Mouse (Mus musculus) heart, embryonic 16.5 days (tissue): Measurements from ENCODE around the gene Klf17. TPM values are rescaled to one million over a fixed set of nuclear protein-coding genes. Genes with fewer than 3 reads are reported as not detected.
"Not testable (repeated sequence)": the region's sequence is repeated elsewhere in the genome, so short reads cannot be mapped to it uniquely, and the experiment has no call there.

Experiments
- ATAC-seq: fragments of 200-750 bp; cut with Nextera tagmentation; replicated peaks from 2 replicates; pipeline ENCODE4 v1.8.0; 2017; ENCODE audit warnings: moderate number of reproducible peaks; ENCODE audit not compliant: insufficient read depth, low FRiP score; ENCODE audit errors: extremely low read depth
- H3K27ac ChIP-seq: fragments of 300-500 bp; sonication (generic); 2 replicates; pipeline ENCODE4 v1.5.1; 2014; ENCODE audit warnings: mild to moderate bottlenecking, low read length, control low read depth, moderate library complexity
- H3K27me3 ChIP-seq: fragments of 300-500 bp; sonication (generic); 2 replicates; pipeline ENCODE4 v1.6.1; 2014; ENCODE audit warnings: low read length, mixed read lengths; ENCODE audit not compliant: control insufficient read depth, insufficient read depth
- H3K36me3 ChIP-seq: fragments of 300-500 bp; sonication (generic); 2 replicates; pipeline ENCODE4 v1.6.1; 2014; ENCODE audit not compliant: control insufficient read depth, insufficient read depth
- H3K4me1 ChIP-seq: fragments of 300-500 bp; sonication (generic); 2 replicates; pipeline ENCODE4 v1.6.1; 2014; ENCODE audit warnings: low read length, mixed read lengths; ENCODE audit not compliant: control insufficient read depth, insufficient read depth
- H3K4me2 ChIP-seq: fragments of 300-500 bp; sonication (generic); 2 replicates; pipeline ENCODE4 v1.6.1; 2014; ENCODE audit warnings: low read depth, mild to moderate bottlenecking, control low read depth, low read length
- H3K4me3 ChIP-seq: fragments of 300-500 bp; sonication (generic); 2 replicates; pipeline ENCODE4 v1.5.1; 2014; ENCODE audit warnings: mild to moderate bottlenecking, control low read depth, low read length
- H3K9ac ChIP-seq: fragments of 300-500 bp; sonication (generic); 2 replicates; pipeline ENCODE4 v1.6.1; 2014; ENCODE audit warnings: low read length, control low read depth
- H3K9me3 ChIP-seq: fragments of 300-500 bp; sonication (generic); replicated peaks from 2 replicates; pipeline ENCODE4 v1.6.1; 2016; ENCODE audit warnings: low read length; ENCODE audit not compliant: control insufficient read depth
- WGBS: fragments of 180-500 bp; shearing (Covaris S2); extraction: QIAGEN DNeasy Blood & Tissue Kit; methylation state at CpG from one replicate; pipeline ENCODE4 v1.1.7; 2014; 5-methylcytosine and 5-hydroxymethylcytosine counted together
- polyA plus RNA-seq: library from polyadenylated mRNA; unstranded; fragments of >200 nt; fragmentation: Nextera tagmentation; extraction: Ambion mirVana; gene quantifications from 2 replicates; pipeline ENCODE4 v1.2.1, GENCODE M21; 2015

The Klf17 gene
- polyA plus RNA-seq, 1 experiment from 2014 or later = not detected

DNA sequence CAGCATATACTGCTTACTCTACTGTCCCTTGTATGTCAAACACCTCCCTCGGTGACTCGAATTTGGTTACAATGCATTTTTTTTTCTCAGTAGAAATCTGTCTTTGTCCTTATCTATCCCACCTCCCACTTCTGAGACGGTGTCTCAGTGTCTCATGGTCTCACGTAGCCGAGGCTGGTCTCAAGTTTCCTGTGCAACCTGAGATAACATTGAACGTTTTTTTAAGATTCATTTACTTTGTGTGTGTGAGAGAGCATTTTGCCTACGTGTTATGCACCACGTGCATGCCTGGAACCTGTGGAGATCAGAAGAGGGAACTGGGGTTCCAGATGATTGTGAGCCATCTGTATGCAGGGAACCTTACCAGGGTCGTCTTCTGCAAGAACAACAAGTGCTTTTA is 7.5 kb upstream of the Klf17 start:
- WGBS = 43% methylated on average over 9 of the region's 9 CpGs
- ATAC-seq = no peak
- Histone ChIP-seq H3K4me2 (no peak overlapping the region), H3K4me3 (no peak overlapping the region), H3K4me1 (no peaks in the 10 kb centered on the region), H3K9ac (no peak overlapping the region), H3K9me3 (no peaks in the 10 kb centered on the region), H3K27ac (no peak overlapping the region), H3K36me3 (no peaks in the 10 kb centered on the region), H3K27me3 (no peaks in the 10 kb centered on the region)

DNA sequence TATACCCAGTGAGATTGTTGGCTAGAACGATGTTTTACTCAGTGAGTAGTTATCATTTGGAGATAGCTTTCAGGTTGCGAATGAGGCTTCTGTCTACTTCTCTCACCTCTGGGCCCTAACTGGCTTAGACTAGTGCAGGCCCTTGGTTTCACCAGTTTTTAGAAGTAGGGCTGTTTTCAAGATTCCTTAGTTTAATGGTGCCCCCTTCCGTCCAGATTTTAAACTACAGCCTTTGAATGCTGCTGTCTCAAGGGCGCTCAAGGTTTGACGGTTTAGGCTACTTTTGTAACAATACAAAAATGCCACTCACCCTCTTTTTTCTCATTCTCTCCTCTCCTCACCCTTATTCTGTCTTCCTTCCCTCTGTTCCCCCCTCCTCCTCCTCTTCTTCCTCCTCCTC is 5.5 kb upstream of the Klf17 start:
- Histone ChIP-seq H3K9me3 (no peaks in the 10 kb centered on the region), H3K4me3 (no peak overlapping the region), H3K27ac (no peak overlapping the region), H3K4me1 (no peaks in the 10 kb centered on the region), H3K27me3 (no peaks in the 10 kb centered on the region), H3K4me2 (no peak overlapping the region), H3K36me3 (no peaks in the 10 kb centered on the region), H3K9ac (no peak overlapping the region)
- no peak for ATAC-seq
- 11% methylated on average over 5 of the region's 5 CpGs for WGBS

DNA sequence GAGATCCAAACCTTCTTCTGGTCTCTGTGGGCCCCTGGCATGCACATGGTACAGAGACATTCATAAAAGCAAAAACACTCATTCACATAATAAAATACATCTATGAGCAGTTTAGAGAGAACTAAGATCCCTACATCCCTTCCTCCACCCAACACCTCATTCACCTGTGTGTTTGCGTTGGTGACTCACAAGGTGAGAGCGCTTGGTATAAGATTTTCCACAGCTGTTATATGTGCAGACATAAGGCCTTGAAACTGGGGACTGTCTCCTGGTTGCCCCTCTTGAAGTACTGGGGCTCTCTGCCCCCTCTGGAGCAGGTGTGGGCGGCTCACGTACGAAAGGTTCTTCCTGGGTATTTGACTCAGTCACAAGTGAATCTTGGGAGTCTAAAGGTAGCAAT is 5.3 kb downstream of the Klf17 start:
- ATAC-seq = no peak
- Histone ChIP-seq H3K9me3 (no peaks in the 10 kb centered on the region), H3K4me1 (no peaks in the 10 kb centered on the region), H3K27ac (no peak overlapping the region), H3K9ac (no peak overlapping the region), H3K36me3 (no peaks in the 10 kb centered on the region), H3K27me3 (no peaks in the 10 kb centered on the region), H3K4me3 (no peak overlapping the region), H3K4me2 (no peak overlapping the region)
- 92% methylated on average over 5 of the region's 5 CpGs for WGBS

DNA sequence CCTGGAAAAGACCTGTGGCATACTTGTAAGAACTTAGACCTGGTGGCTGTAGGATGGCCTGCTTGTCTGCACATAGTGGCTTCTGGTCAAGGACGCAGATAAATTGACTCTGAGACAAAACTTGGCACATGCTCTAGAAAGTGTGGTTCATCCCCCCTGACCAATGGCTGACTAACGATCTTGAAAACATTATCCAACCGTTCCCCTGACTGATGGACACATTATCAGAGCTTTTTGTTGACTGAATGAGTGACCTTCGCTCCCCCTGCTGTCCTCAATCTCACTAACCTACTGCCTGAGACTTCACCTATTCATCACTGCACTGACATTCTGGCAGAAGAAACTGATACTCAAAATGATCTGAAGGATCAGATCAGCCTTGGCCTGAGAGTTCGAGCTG is 13.0 kb downstream of the Klf17 start:
- not testable (repeated sequence) for H3K9ac ChIP-seq, H3K27ac ChIP-seq, ATAC-seq, H3K4me2 ChIP-seq, H3K27me3 ChIP-seq, H3K36me3 ChIP-seq, H3K4me3 ChIP-seq, H3K4me1 ChIP-seq, H3K9me3 ChIP-seq
- WGBS = 50% methylated on average over 5 of the region's 5 CpGs

DNA sequence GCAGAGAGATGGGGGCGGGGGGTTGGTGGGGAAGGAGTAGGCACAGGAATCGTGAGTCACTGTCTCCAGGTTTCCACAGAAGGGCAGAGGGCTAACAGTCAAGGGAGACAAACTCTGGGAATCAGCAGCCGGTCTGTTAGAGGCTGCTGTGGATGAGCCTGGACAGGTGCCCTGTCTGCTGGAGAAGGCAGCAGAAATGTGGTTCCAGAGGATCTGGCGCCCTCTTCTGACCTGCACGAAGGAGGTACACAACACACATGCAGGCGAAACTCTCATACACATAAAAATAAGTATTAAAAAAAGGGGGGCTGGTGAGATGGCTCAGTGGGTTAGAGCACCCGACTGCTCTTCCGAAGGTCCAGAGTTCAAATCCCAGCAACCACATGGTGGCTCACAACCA is 27.9 kb downstream of the Klf17 start:
- Histone ChIP-seq H3K36me3 (no peaks in the 10 kb centered on the region), H3K9me3 (no peaks in the 10 kb centered on the region), H3K4me3 (no peak overlapping the region), H3K9ac (no peak overlapping the region), H3K4me1 (no peaks in the 10 kb centered on the region), H3K27ac (no peak overlapping the region), H3K4me2 (no peak overlapping the region), H3K27me3 (no peaks in the 10 kb centered on the region)
- WGBS = 32% methylated on average over 8 of the region's 8 CpGs
- no peak for ATAC-seq

DNA sequence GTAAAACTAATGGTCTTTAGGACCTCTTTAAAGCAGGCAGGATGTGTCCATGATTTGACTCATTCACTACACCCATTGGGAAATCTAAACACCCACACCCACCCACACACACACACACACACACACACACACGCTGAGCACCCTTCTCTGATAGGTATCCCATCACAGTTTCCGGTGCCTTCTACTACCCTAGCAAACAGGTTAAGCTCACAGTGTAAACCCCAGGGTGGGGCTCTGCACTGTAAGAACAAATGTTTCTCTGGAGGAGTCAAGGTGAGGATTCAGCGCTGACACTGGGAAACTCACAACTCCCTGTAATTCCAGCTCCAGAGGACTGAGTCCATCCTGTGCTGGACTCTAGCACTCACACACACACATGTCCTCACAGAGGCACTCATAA is 33.5 kb downstream of the Klf17 start:
- Histone ChIP-seq H3K4me1 (no peaks in the 10 kb centered on the region), H3K9ac (no peak overlapping the region), H3K27ac (no peak overlapping the region), H3K27me3 (no peaks in the 10 kb centered on the region), H3K4me2 (no peak overlapping the region), H3K36me3 (no peaks in the 10 kb centered on the region), H3K9me3 (no peaks in the 10 kb centered on the region), H3K4me3 (no peak overlapping the region)
- WGBS = 82% methylated on average over 3 of the region's 3 CpGs
- no peak for ATAC-seq

DNA sequence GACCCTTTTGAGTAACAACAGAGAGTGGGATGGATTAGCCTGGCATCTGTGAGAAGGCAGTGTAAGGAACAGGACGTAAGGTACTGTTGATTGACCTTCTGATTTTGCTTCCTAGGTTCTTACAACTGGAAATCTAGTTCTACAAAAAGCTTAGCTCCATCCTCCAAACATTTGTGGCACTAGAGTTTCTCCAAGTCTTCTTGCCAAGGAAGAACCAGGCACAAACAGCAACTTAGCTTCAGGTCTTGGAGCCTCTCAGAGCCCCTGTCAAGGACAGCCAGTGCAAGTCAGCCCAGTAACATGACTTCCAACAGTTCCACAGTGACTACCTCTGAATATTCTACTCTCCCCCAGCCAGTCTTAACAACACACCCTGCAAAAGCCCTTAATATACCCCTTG is 41.3 kb downstream of the Klf17 start, which contains the start of gene Gm12845:
Gene Gm12845, plus strand, starts transcription at position 301 of the 400 bp plus-strand sequence.
- no peak for ATAC-seq
- no peak within 1 kb of the TSS for H3K27ac ChIP-seq
- no peaks in the 10 kb centered on the region for H3K4me1 ChIP-seq
- no peak within 1 kb of the TSS for H3K4me3 ChIP-seq
- H3K9me3 ChIP-seq = no peaks in the 10 kb centered on the region
- H3K4me2 ChIP-seq = no peak within 1 kb of the TSS
- 79% methylated on average over 1 of the region's 1 CpGs for WGBS
- H3K36me3 ChIP-seq = no peaks in the 10 kb centered on the region
- no peak within 1 kb of the TSS for H3K9ac ChIP-seq
- H3K27me3 ChIP-seq = no peaks in the 10 kb centered on the region

DNA sequence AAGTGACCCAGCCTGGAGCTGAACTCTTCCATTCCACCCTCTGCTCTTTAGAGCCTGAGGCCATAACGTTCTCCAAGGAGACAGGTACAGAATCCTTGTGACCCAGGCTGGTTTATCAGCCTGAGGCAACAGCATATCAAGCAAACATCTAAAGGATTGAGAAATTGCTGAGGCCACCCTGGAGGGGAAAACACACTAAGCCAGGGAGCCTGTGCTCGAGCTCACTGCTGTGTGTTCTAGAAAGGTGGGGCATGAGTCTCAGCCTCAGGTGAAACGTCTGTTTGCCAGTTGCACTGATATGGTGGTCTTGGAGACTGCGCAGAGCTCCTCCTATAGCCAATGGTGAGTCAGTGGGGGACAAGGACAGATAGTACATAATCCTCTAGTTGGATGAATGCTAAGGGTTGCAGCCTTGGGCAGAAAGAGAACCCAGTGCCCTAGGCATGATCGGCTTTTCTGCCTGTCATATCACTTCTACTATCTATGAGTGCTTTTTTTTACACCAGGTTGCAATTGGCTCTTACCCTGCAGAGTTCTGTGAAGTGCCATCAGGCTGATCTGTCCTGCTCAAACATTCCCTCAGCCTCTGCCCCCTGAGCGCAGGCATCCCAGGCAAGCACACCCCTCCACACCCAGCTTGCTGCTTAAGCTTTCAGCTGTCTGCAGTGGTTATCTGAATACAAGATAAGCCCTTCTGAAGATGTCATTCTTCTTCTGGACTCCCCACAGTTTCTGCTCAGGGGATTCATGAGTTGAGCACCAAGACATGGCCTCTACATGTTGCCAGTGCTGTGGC is 51.9 kb downstream of the Klf17 start:
- 52% methylated on average over 6 of the region's 6 CpGs for WGBS
- no peak for ATAC-seq
- H3K4me3 ChIP-seq = no peak overlapping the region

DNA sequence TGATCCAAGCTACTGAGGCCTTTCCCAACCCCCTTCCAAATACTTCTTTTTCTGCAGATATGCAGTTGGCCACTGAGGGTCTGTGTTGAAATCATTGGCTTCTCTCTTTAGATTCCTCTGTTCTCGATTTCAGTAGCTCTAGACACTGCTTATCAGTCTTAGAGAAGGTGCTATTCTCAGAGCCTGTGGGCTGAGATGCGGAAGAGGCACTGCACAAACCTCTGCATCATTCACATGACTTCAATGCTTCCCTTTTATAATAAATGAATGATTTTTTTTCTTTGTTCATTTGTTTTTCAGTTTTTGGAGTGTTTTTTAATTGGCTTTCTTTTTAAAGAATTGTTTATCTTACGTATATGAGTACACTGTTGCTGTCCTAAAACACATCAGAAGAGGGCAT is 53.1 kb downstream of the Klf17 start:
- no peak overlapping the region for H3K27ac ChIP-seq
- H3K9ac ChIP-seq = no peak overlapping the region
- no peaks in the 10 kb centered on the region for H3K4me1 ChIP-seq
- no peaks in the 10 kb centered on the region for H3K27me3 ChIP-seq
- 66% methylated on average over 3 of the region's 3 CpGs for WGBS
- no peak overlapping the region for H3K4me2 ChIP-seq
- no peak for ATAC-seq
- H3K4me3 ChIP-seq = no peak overlapping the region
- no peaks in the 10 kb centered on the region for H3K9me3 ChIP-seq
- no peaks in the 10 kb centered on the region for H3K36me3 ChIP-seq

More for the DNA sequence above, 51.9 kb downstream of the Klf17 start:
- H3K27me3 ChIP-seq = no peaks in the 10 kb centered on the region
- H3K9ac ChIP-seq = no peak overlapping the region
- H3K27ac ChIP-seq = no peak overlapping the region
- no peak overlapping the region for H3K4me2 ChIP-seq
- H3K36me3 ChIP-seq = no peaks in the 10 kb centered on the region
- H3K9me3 ChIP-seq = no peaks in the 10 kb centered on the region
- H3K4me1 ChIP-seq = no peaks in the 10 kb centered on the region
